Mouse (Mus musculus) E14TG2a.4 (cell line): ENCODE results near the gene St5.

Experiments
- H3K27me3 ChIP-seq: 2 replicates; pipeline ENCODE4 v1.6.1; 2014; ENCODE audit warnings: low read length, control low read depth; ENCODE audit not compliant: insufficient read depth
- H3K36me3 ChIP-seq: 2 replicates; pipeline ENCODE4 v1.6.1; 2014; ENCODE audit warnings: low read length, control low read depth; ENCODE audit not compliant: insufficient read depth
- H3K4me1 ChIP-seq: replicated peaks from 2 replicates; pipeline ENCODE4 v1.6.1; 2014; ENCODE audit warnings: low read depth, low read length, control low read depth
- H3K4me3 ChIP-seq: replicated peaks from 2 replicates; pipeline ENCODE4 v1.5.1; 2014; ENCODE audit warnings: mild to moderate bottlenecking, low read length
- H3K9me3 ChIP-seq: 2 replicates; pipeline ENCODE4 v1.6.1; 2014; ENCODE audit warnings: low read length, control low read depth
- CTCF ChIP-seq: conservative IDR thresholded peaks from 2 replicates; pipeline ENCODE4 v1.5.1; 2014; ENCODE audit warnings: low read length
- NANOG ChIP-seq: IDR thresholded peaks from 2 replicates; pipeline ENCODE4 v1.6.1; 2014; ENCODE audit warnings: borderline replicate concordance, low read length, mixed read lengths
- POU5F1 ChIP-seq: IDR thresholded peaks from 2 replicates; pipeline ENCODE4 v1.6.1; 2014; ENCODE audit warnings: low read length, borderline replicate concordance

Gene St5

DNA sequence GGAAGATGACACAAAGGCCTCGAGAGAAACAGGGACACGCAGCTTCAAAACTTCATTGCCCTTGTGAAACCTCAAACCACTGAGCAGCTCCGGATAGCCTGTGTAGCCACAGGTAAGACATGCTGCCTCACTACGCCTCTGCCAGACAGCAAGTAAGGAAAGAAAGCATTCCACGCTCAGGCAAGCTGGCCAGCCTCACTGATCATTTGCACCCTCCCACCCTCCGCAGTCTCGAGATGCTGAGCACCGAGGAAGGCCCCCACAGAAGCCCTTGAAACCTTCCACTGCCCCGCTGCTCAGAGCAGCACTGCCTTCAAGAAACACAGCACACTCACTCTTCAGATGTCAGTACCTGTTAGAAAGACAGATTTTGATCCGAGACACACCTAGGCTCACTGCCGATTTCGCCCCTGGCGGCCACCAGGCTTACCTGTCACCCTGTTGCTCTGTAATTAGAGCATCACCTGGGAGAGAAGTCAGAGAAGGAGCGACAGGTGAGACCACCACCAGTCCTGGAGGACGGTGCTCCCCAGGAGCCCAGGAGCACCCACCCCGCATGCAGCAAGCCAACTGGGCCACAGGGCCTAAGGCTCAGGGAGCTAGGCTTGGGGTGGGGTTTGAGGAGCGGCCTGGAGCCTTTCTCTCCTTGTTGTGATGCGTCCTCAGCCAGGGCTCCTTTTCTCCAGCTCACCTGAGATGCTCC lies 210.6 kb downstream of the St5 start:
- no peak for TF ChIP-seq CTCF
- no peak for TF ChIP-seq NANOG
- no peak for TF ChIP-seq POU5F1
- Histone ChIP-seq H3K27me3 (peaks cover 7% of the 10 kb centered on the region; the same call in 1 of the 2 replicates), H3K4me3 (peak overlapping the region; percentile 35; the same call in 1 of the 2 replicates), H3K4me1 (peaks cover 28% of the 10 kb centered on the region), H3K36me3 (no peaks in the 10 kb centered on the region), H3K9me3 (no peaks in the 10 kb centered on the region)

DNA sequence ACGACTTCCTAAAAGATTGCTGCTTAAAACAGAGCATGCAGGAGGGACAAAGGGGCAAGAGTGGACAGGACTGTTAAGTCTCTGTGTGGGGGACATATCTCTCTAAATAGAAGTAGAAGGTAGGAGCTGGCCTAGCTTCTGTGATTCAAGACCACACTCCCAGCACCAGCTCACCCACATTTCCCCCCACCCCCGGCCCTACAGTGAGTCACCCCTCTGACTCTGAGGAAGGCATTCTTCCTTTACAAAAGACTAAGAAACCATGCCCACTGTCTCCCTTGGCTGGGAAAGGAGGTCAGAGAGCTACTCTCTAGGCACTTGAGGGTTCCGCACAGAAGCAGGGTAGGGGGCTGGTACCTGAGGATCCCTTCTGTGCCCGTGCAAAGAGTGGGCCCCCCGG lies 219.2 kb downstream of the St5 start:
- peaks cover 18% of the 10 kb centered on the region for H3K27me3 ChIP-seq
- H3K9me3 ChIP-seq = peaks cover 8% of the 10 kb centered on the region
- no peaks in the 10 kb centered on the region for H3K4me1 ChIP-seq
- H3K4me3 ChIP-seq = no peak overlapping the region
- no peaks in the 10 kb centered on the region for H3K36me3 ChIP-seq
- TF ChIP-seq NANOG = no peak
- no peak for TF ChIP-seq CTCF
- TF ChIP-seq POU5F1 = no peak

DNA sequence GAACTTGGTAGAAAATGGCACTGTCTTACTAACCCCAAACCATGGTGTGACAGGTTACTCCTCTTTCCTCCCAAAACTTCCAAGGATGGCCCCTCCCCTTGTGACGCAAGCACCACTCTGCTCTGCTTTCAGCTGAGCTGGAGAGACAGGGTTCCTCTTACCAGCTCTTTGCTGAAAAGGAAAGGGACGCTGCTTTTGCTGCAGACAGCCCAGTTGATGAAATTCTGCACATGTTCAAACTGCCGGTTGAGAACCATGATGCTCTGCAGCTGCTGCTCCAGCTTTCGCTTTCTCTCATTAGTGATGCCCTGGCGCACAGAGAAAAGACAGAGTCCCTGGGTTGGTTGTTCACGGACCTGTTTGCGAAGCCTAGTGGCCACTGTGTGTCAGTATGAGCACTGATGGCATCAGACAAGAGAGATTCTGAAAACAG lies 222.6 kb downstream of the St5 start:
- Histone ChIP-seq H3K9me3 (peaks cover 8% of the 10 kb centered on the region), H3K4me3 (no peak overlapping the region)
- TF ChIP-seq CTCF (no peak), POU5F1 (no peak), NANOG (no peak)

DNA sequence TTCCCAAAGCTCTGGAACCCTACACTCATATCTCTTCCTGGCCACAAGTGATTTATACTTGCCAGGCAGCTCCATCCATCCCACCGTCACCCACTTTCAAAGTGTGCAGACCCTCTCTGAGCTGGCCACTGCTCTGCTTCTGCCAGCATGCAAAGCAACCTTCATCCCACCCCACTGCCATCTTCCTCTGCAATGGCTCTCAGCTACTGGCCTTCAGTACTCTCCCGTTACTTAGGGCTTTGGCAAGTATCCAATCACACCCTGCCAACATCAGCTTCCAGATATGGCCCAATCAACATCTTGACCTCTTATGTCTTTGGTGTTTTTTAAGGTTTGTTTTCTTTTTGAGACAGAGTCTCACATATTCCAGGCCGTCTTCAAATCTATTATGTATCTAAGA lies 225.5 kb downstream of the St5 start:
- Histone ChIP-seq H3K36me3 (no peaks in the 10 kb centered on the region), H3K9me3 (no peaks in the 10 kb centered on the region), H3K27me3 (peaks cover 17% of the 10 kb centered on the region), H3K4me3 (no peak overlapping the region), H3K4me1 (no peaks in the 10 kb centered on the region)
- no peak for TF ChIP-seq POU5F1

More for the DNA sequence above, 222.6 kb downstream of the St5 start:
- no peaks in the 10 kb centered on the region for H3K4me1 ChIP-seq
- H3K36me3 ChIP-seq = no peaks in the 10 kb centered on the region
- peaks cover 20% of the 10 kb centered on the region for H3K27me3 ChIP-seq
